Mouse (Mus musculus) MN1 (cell line): ENCODE results near the gene Elf2.

ENCODE experiments used
- DNase-seq: peaks from one replicate; pipeline ENCODE4 v3.0.0-alpha.2; 2016; ENCODE audit warnings: low spot score

The Elf2 gene

DNA sequence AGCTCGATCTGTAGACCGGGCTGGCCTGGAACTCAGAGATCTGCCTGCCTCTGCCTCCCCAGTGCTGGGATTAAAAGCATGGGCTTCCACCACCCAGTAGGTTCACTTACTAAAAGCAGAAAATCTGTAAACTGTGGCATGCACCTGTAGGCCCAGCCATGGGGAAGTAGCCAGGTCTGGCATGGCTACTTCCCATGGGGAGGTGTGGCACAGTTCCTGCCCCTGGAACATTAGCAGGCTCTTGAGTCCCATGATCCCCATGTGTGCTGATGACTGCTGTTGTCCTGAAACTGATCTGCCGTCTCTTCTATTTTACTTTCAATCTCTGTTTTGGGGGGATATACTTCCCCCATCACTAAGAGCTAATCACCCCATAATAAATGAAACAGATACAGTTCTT lies 127.4 kb downstream of the Elf2 start:
- no peak for DNase-seq

DNA sequence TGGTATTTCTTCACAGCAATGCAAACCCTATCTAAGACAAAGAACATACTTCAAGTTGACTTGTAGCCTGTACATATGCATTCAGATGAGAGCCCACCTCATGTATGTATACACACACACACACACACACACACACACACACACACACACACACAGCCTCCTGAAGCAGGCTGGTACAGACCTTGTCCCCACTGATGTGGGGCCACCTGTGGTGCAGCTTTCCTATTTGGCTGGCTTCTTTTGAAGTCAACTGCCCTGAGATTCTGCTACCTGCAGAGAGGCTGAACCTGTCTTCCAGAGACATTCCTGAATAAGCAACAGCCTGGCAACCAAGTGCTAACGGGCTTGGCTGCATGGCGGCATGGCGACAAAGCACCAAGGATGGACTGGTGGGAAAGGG lies 130.0 kb downstream of the Elf2 start:
- no peak for DNase-seq

DNA sequence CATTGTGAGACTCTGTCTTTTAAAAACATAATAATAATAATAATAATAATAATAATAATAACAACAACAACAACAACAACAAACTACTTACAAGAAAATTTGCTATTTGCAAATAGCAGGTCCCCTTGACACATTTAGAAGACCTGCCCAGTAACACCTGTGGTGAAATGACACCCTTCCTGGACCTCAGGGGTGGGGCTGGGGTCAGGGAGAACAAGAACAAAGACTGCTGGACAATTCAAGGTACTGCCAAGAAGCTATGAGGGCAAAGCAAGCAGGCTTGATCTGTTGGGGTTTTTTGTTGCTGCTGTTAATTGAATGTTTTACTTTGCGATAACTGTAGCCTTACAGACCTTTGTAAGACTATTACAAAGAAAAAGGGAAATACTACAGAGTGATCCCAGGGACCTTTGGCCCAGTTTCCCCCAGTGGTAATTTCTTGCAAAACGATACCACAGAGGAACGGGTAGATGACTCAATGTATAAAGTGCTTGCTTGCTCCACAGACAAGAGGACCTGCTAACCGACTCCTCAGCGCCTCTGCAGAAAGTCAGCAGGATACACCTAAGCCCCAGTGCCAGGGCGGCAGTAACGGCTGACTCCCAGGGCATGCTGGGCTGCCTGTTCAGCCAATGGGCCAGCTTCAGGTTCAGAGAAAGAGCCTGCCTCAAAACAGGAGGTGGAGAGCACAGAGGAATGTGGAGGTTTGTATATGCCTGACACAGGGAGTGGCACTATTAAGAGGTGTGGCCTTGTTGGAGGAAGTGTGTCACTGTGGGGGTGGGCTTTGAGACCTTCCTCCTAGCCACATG lies 130.8 kb downstream of the Elf2 start:
- DNase-seq, result no peak

DNA sequence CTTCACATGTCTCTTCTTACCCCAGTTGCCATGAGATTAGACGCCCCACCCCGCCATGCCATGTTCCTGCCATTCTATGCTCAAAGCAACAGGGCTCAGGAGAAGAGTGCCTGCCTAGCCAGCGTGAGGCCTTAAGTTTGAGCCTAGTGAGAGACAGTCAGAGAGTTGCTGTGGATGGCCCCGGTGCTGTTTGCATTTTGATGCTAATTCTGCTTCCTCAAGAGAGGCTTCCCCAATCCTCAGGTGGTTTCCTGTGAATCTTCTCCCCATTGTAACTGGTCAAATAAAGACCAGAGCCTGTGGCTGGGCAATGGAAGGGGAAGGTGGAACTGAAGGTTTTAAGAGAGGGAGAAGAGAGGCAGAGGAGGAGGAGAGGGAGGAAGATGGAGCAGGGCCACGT lies 131.8 kb downstream of the Elf2 start:
- no peak for DNase-seq

DNA sequence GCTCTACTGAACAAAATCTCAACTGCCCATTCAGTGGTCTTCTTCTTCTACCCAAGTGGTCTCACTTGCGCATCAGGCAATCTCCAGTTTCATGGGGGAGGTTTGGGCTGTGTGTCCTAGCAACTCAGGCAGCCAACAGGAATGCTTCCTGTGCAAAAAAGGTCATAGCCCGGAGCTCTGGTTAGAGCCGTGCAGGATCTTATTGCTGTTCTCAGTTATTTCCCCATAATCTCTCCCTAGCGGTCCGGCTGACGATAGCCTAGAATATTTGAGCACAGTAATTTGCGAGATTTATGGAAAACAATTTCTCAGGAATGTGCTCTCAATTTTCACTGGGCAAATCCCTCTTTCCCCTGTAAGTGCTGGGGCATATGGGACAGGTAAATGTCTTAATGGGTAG lies 133.9 kb downstream of the Elf2 start:
- DNase-seq, result no peak

DNA sequence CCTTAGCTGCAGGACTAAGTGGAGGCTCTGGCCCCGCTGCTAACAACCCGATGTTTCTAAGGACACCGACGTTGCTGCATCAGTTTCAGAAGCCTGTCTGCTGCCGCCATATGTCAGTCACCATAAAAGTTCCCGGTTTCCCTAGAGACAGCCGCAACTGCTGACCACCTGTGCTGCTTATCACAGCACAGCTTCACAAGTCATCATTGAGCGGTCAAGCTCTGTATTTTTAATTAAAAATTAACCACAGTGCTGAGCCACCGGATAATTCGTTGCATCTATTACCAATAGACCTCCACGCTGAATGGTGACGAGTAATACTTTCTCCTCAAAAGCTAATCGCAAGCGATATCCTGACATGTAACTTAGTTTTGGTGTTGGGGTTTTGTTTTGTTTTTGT lies 135.6 kb downstream of the Elf2 start:
- no peak for DNase-seq

DNA sequence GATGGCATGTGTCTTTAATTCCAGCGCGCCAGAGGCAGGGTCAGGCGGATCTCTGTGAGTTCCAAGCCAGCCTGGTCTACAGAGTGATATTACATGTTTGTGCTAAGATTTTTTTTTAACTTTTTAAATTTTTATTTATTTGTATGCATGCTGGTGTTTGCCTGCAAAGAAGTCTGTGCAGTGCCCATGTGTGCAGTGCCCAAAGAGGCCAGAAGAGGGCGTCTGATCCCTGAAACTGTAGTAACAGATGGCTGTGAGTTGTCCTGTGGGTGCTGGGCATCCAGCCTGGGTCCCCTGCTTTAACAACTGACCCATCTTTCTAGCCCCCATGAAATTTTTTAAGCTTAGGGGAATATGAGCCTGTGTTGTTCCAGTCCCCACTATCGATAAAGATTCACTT lies 136.0 kb downstream of the Elf2 start:
- no peak for DNase-seq

DNA sequence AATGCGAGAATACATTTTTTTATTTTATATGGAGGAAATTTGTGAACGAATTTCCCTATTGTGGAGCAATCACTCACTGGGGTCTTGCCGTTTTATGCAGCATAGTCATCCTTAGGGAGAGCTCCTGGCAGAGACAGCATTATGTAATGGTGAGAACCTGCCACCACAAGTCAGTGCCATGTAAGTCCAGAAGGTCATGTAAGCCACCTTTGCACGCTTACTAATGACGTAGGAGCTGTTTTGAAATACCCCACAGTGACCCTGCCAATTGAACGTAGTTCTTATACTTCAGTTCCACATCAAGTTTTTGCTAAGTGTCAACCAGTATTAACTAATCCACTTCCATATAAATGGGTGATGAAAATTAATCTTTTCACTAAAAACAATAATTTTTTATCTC lies 136.6 kb downstream of the Elf2 start:
- DNase-seq, result no peak
